Mouse (Mus musculus) stomach, embryonic 14.5 days (tissue): Measurements from ENCODE around the gene Poln. TPM values are rescaled to one million over a fixed set of nuclear protein-coding genes. Genes with fewer than 3 reads are reported as not detected.

Experiments
- ATAC-seq: fragments of 200-750 bp; cut with Nextera tagmentation; 2 replicates; pipeline ENCODE4 v1.8.0; 2017; ENCODE audit warnings: low read depth, moderate TSS enrichment; ENCODE audit not compliant: insufficient number of reproducible peaks, insufficient read depth, low FRiP score
- H3K27ac ChIP-seq: fragments of 300-500 bp; sonication (generic); 2 replicates; pipeline ENCODE4 v1.5.1; 2014; ENCODE audit warnings: mild to moderate bottlenecking, low read length, moderate library complexity, mixed read lengths
- H3K27me3 ChIP-seq: fragments of 300-500 bp; sonication (generic); 2 replicates; pipeline ENCODE4 v1.6.1; 2014; ENCODE audit warnings: low read length, control low read depth, mixed read lengths; ENCODE audit not compliant: control insufficient read depth, insufficient read depth
- H3K36me3 ChIP-seq: fragments of 300-500 bp; sonication (generic); 2 replicates; pipeline ENCODE4 v1.6.1; 2014; ENCODE audit warnings: mild to moderate bottlenecking, control low read depth, low read length, moderate library complexity, mixed read lengths; ENCODE audit not compliant: control insufficient read depth, insufficient read depth
- H3K4me1 ChIP-seq: fragments of 300-500 bp; sonication (generic); 2 replicates; pipeline ENCODE4 v1.6.1; 2014; ENCODE audit warnings: low read length, control low read depth, mixed read lengths; ENCODE audit not compliant: control insufficient read depth, insufficient read depth
- H3K4me2 ChIP-seq: fragments of 300-500 bp; sonication (generic); replicated peaks from 2 replicates; pipeline ENCODE4 v1.6.1; 2014; ENCODE audit warnings: low read depth, low read length, control low read depth
- H3K4me3 ChIP-seq: fragments of 300-500 bp; sonication (generic); 2 replicates; pipeline ENCODE4 v1.5.1; 2014; ENCODE audit warnings: low read depth, low read length, control low read depth
- H3K9ac ChIP-seq: fragments of 300-500 bp; sonication (generic); replicated peaks from 2 replicates; pipeline ENCODE4 v1.6.1; 2014; ENCODE audit warnings: low read depth, mild to moderate bottlenecking, control low read depth, low read length, moderate library complexity, mixed read lengths
- H3K9me3 ChIP-seq: fragments of 300-500 bp; sonication (generic); 2 replicates; pipeline ENCODE4 v1.6.1; 2016; ENCODE audit warnings: low read depth, low read length, control low read depth; ENCODE audit not compliant: control insufficient read depth
- WGBS: fragments of 180-500 bp; shearing (Covaris S2); extraction: QIAGEN DNeasy Blood & Tissue Kit; methylation state at CpG from one replicate; pipeline ENCODE4 v1.1.7; 2014; 5-methylcytosine and 5-hydroxymethylcytosine counted together
- polyA plus RNA-seq: library from polyadenylated mRNA; unstranded; fragments of >200 nt; fragmentation: Nextera tagmentation; extraction: Ambion mirVana; gene quantifications from 2 replicates; pipeline ENCODE4 v1.2.1, GENCODE M21; 2014

Poln gene
- polyA plus RNA-seq, 1 experiment from 2014 or later: 1.1 TPM

- Histone ChIP-seq H3K9me3 (no peaks in the 10 kb centered on the region), H3K9ac (no peak overlapping the region), H3K27ac (no peak overlapping the region), H3K4me1 (peaks cover 6% of the 10 kb centered on the region; the same call in 1 of the 2 replicates), H3K4me3 (no peak overlapping the region), H3K4me2 (no peak overlapping the region), H3K27me3 (no peaks in the 10 kb centered on the region), H3K36me3 (no peaks in the 10 kb centered on the region)
- ATAC-seq: no peak
- 86% methylated on average over 4 of the region's 4 CpGs for WGBS
These were observed 22.6 kb upstream of the Poln start for GRCm38 (mm10) chr5:34191843-34192242.

DNA sequence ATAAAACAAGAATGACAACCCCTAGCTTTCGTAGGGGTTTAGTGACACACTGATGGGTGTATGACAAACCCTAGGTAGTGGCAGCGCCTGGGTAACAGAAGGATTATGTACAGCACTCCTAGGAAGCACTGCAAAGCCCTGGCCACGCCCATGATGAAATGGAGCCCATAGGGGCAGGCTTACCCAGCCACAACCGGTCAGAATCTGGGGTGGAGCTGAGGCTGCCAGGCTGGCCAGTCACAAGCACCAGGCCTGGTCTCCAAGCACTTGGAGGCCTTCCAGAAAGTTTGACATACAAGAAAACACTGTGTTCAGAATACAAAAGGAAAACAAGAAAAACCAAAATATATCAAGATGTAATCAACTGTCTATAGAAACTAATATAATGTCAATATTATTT lies 21.8 kb upstream of the Poln start:
- peaks cover 11% of the 10 kb centered on the region for H3K4me1 ChIP-seq
- no peak overlapping the region for H3K4me2 ChIP-seq
- 54% methylated on average over 4 of the region's 4 CpGs for WGBS
- H3K4me3 ChIP-seq: no peak overlapping the region
- H3K36me3 ChIP-seq: no peaks in the 10 kb centered on the region
- H3K27ac ChIP-seq: no peak overlapping the region
- no peak for ATAC-seq
- H3K9me3 ChIP-seq: no peaks in the 10 kb centered on the region
- H3K27me3 ChIP-seq: no peaks in the 10 kb centered on the region
- no peak overlapping the region for H3K9ac ChIP-seq

GRCm38 (mm10) chr5:34189521-34189920 lies 20.3 kb upstream of the Poln start:
- ATAC-seq: no peak
- Histone ChIP-seq H3K4me3 (no peak overlapping the region), H3K9me3 (no peaks in the 10 kb centered on the region), H3K27me3 (no peaks in the 10 kb centered on the region), H3K27ac (no peak overlapping the region), H3K36me3 (no peaks in the 10 kb centered on the region; the same call in 1 of the 2 replicates), H3K4me1 (peaks cover 17% of the 10 kb centered on the region), H3K9ac (no peak overlapping the region), H3K4me2 (no peak overlapping the region)
- 59% methylated on average over 1 of the region's 1 CpGs for WGBS

DNA sequence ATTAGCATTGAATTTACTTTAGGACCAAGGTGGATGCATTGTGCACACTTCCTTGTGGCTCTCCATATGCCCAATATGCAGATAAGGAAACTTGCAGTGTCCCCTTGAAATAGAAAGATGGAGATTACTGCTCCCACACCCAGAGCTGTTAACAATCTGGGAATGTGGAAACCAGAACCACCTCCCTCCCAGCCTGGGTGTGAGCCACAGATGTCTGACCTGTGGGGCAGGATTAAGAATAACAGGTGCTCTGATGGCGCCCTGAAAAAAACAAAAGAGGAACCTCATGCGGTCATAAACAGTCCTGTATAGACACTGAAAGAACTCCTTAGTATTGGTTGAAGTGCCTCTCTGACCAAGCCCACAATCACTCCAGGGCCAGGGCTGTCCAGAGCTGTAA lies 19.6 kb upstream of the Poln start:
- ATAC-seq: no peak
- 64% methylated on average over 2 of the region's 2 CpGs for WGBS
- Histone ChIP-seq H3K4me1 (peaks cover 17% of the 10 kb centered on the region), H3K4me2 (peak overlapping the region; percentile 81; the same call in 1 of the 2 replicates), H3K27me3 (no peaks in the 10 kb centered on the region), H3K27ac (no peak overlapping the region), H3K9me3 (no peaks in the 10 kb centered on the region), H3K4me3 (no peak overlapping the region), H3K9ac (0 out of 2 replicates have a peak overlapping the region, but pooled peaks have one; percentile 53), H3K36me3 (no peaks in the 10 kb centered on the region; the same call in 1 of the 2 replicates)

- Histone ChIP-seq H3K9ac (peak within 1 kb of the TSS; percentile 77), H3K27ac (peak within 1 kb of the TSS; percentile 93), H3K27me3 (no peaks in the 10 kb centered on the region), H3K9me3 (no peaks in the 10 kb centered on the region), H3K4me3 (peak within 1 kb of the TSS; percentile 95), H3K36me3 (peaks cover 4% of the 10 kb centered on the region; the same call in 1 of the 2 replicates), H3K4me2 (peak within 1 kb of the TSS; percentile 92), H3K4me1 (peaks cover 25% of the 10 kb centered on the region)
- ATAC-seq: peak; percentile 98
- under 1% methylated on average over 60 of the region's 60 CpGs for WGBS
These were observed 18.5 kb upstream of the Poln start, which contains the start of gene Mxd4 for GRCm38 (mm10) chr5:34187601-34188316. Gene Mxd4 (minus strand): TSS chr5:34187720.

DNA sequence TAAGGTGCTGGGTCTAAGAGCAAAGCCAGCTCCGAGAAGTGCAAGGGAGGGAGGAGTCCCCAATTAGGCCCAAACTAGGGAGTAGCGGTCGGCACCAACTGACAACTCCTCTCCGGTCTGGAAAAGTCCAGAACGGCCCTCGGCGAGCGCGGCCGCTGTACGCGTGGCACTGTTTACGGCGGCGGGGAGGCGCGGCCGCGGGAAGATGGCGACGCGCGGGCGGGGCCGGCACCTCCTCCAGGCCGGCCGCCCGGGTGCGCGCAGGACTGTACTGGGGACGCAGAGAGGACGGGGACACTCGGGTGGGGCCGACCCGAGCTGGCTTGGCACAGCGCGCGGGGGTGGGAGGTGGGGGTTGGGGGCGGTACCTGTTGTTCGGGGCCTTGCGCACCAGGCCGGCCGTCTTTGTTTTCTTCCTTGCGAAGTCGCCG lies 17.7 kb upstream of the Poln start:
- peak overlapping the region; percentile 92 for H3K4me2 ChIP-seq
- H3K4me3 ChIP-seq: peak overlapping the region; percentile 95
- H3K36me3 ChIP-seq: peaks cover 4% of the 10 kb centered on the region; the same call in 1 of the 2 replicates
- peak; percentile 4; the same call in 1 of the 2 replicates for ATAC-seq
- no peaks in the 10 kb centered on the region for H3K9me3 ChIP-seq
- H3K9ac ChIP-seq: peak overlapping the region; percentile 77
- peaks cover 25% of the 10 kb centered on the region for H3K4me1 ChIP-seq
- 0% methylated on average over 44 of the region's 46 CpGs for WGBS
- no peaks in the 10 kb centered on the region for H3K27me3 ChIP-seq
- peak overlapping the region; percentile 93 for H3K27ac ChIP-seq

GRCm38 (mm10) chr5:34186391-34186790 lies 17.1 kb upstream of the Poln start:
- peak overlapping the region; percentile 95 for H3K4me3 ChIP-seq
- H3K27me3 ChIP-seq: no peaks in the 10 kb centered on the region
- H3K9me3 ChIP-seq: no peaks in the 10 kb centered on the region
- peaks cover 25% of the 10 kb centered on the region for H3K4me1 ChIP-seq
- peak overlapping the region; percentile 93; the same call in 1 of the 2 replicates for H3K27ac ChIP-seq
- H3K36me3 ChIP-seq: peaks cover 4% of the 10 kb centered on the region; the same call in 1 of the 2 replicates
- no peak for ATAC-seq
- H3K9ac ChIP-seq: peak overlapping the region; percentile 77
- WGBS: 51% methylated on average over 2 of the region's 2 CpGs
- H3K4me2 ChIP-seq: peak overlapping the region; percentile 92

DNA sequence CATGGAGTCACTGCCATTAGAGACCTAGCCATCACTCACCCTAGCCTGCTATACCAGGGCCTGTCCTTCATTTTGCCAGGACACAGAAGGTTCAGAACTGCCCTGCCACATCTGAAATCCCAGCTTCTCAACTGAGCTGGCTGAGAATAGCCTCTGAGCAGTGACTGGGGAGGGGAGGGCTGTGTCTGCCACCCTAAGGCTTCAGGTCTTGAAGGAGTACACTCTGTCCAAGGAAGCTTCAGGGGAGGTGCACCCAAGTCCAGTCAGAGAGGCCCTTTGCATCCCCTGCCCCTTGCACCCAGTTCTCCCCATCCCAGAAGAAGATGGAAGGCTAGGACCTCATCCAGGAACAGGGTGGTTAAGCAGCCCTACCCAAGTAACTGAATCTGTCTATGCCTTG lies 16.5 kb upstream of the Poln start:
- Histone ChIP-seq H3K4me1 (peaks cover 25% of the 10 kb centered on the region), H3K36me3 (peaks cover 10% of the 10 kb centered on the region), H3K4me3 (peak overlapping the region; percentile 95), H3K9ac (peak overlapping the region; percentile 77; the same call in 1 of the 2 replicates), H3K9me3 (no peaks in the 10 kb centered on the region), H3K27me3 (no peaks in the 10 kb centered on the region), H3K4me2 (peak overlapping the region; percentile 92), H3K27ac (no peak overlapping the region)
- no peak for ATAC-seq
